Mouse (Mus musculus): Measurements from ENCODE around the gene Gm21954. TPM values are rescaled to one million over a fixed set of nuclear protein-coding genes. Genes with fewer than 3 reads are reported as not detected.

The Gm21954 gene
- polyA plus RNA-seq, 1 experiment from 2014 or later, result not detected

- Histone ChIP-seq H3K4me3 (replicated peaks) (no peak overlapping the region), H3K9me3 (replicated peaks) (no peaks in the 10 kb centered on the region), H3K4me2 (peak overlapping the region; percentile 30), H3K4me1 (peaks cover 19% of the 10 kb centered on the region), H3K9ac (replicated peaks) (no peak overlapping the region), H3K36me3 (0 out of 2 replicates have a peak, but pooled peaks cover 5% of the 10 kb centered on the region), H3K27ac (replicated peaks) (no peak overlapping the region), H3K27me3 (replicated peaks) (no peaks in the 10 kb centered on the region)
- ATAC-seq (ENCODE audit: low FRiP score), result no peak
- 66% methylated on average over 4 of the region's 4 CpGs for WGBS
Observed at GRCm38 (mm10) chr3:55462904-55463668, 8.9 kb downstream of the Gm21954 start.

GRCm38 (mm10) chr3:55461685-55462655, 10.0 kb downstream of the Gm21954 start:
- no peaks in the 10 kb centered on the region for H3K27me3 ChIP-seq (replicated peaks)
- H3K9ac ChIP-seq (replicated peaks), result peak overlapping the region; percentile 42; the same call in 1 of the 2 replicates
- peaks cover 19% of the 10 kb centered on the region for H3K4me1 ChIP-seq
- no peaks in the 10 kb centered on the region for H3K9me3 ChIP-seq (replicated peaks)
- H3K4me2 ChIP-seq, result peak overlapping the region; percentile 59
- 3% methylated on average over 17 of the region's 17 CpGs for whole genome bisulfite sequencing
- H3K27ac ChIP-seq (replicated peaks), result peak overlapping the region; percentile 79
- peak overlapping the region; percentile 33 for H3K4me3 ChIP-seq (replicated peaks)
- peak; percentile 85 for ATAC-seq (ENCODE audit: low FRiP score)
- 0 out of 2 replicates have a peak, but pooled peaks cover 5% of the 10 kb centered on the region for H3K36me3 ChIP-seq

- peak; percentile 29; the same call in 1 of the 2 replicates for ATAC-seq (ENCODE audit: low FRiP score)
- Histone ChIP-seq H3K4me2 (peak overlapping the region; percentile 59), H3K4me1 (peaks cover 18% of the 10 kb centered on the region), H3K9ac (replicated peaks) (no peak overlapping the region), H3K9me3 (replicated peaks) (no peaks in the 10 kb centered on the region), H3K27me3 (replicated peaks) (no peaks in the 10 kb centered on the region), H3K36me3 (0 out of 2 replicates have a peak, but pooled peaks cover 5% of the 10 kb centered on the region), H3K4me3 (replicated peaks) (no peak overlapping the region), H3K27ac (replicated peaks) (0 out of 2 replicates have a peak overlapping the region, but pooled peaks have one; percentile 79)
- 46% methylated on average over 3 of the region's 3 CpGs for WGBS
Observed at GRCm38 (mm10) chr3:55461092-55461491, 10.9 kb downstream of the Gm21954 start.

GRCm38 (mm10) chr3:55452464-55452863, 19.5 kb downstream of the Gm21954 start:
- H3K27ac ChIP-seq (replicated peaks), result no peak overlapping the region
- H3K4me2 ChIP-seq, result no peak overlapping the region
- no peaks in the 10 kb centered on the region for H3K9me3 ChIP-seq (replicated peaks)
- H3K9ac ChIP-seq (replicated peaks), result no peak overlapping the region
- peaks cover 4% of the 10 kb centered on the region for H3K4me1 ChIP-seq
- peaks cover 6% of the 10 kb centered on the region; the same call in 1 of the 2 replicates for H3K36me3 ChIP-seq
- H3K27me3 ChIP-seq (replicated peaks), result no peaks in the 10 kb centered on the region
- WGBS, result 96% methylated on average over 2 of the region's 2 CpGs
- no peak for ATAC-seq (ENCODE audit: low FRiP score)
- no peak overlapping the region for H3K4me3 ChIP-seq (replicated peaks)

GRCm38 (mm10) chr3:55451877-55452276, 20.1 kb downstream of the Gm21954 start:
- Histone ChIP-seq H3K27me3 (replicated peaks) (no peaks in the 10 kb centered on the region), H3K4me3 (replicated peaks) (no peak overlapping the region), H3K9ac (replicated peaks) (no peak overlapping the region), H3K9me3 (replicated peaks) (no peaks in the 10 kb centered on the region), H3K27ac (replicated peaks) (no peak overlapping the region), H3K4me2 (no peak overlapping the region), H3K4me1 (peaks cover 5% of the 10 kb centered on the region), H3K36me3 (peaks cover 6% of the 10 kb centered on the region; the same call in 1 of the 2 replicates)
- no peak for ATAC-seq (ENCODE audit: low FRiP score)
- 89% methylated on average over 3 of the region's 3 CpGs for WGBS

- Histone ChIP-seq H3K36me3 (peaks cover 6% of the 10 kb centered on the region; the same call in 1 of the 2 replicates), H3K4me1 (peaks cover 5% of the 10 kb centered on the region), H3K4me2 (no peak overlapping the region), H3K4me3 (replicated peaks) (no peak overlapping the region), H3K9ac (replicated peaks) (no peak overlapping the region), H3K27me3 (replicated peaks) (no peaks in the 10 kb centered on the region), H3K27ac (replicated peaks) (no peak overlapping the region), H3K9me3 (replicated peaks) (no peaks in the 10 kb centered on the region)
- 95% methylated on average over 14 of the region's 14 CpGs for WGBS
- no peak for ATAC-seq (ENCODE audit: low FRiP score)
Observed at GRCm38 (mm10) chr3:55451035-55451434, 21.0 kb downstream of the Gm21954 start.

- no peak overlapping the region for H3K27ac ChIP-seq (replicated peaks)
Observed at GRCm38 (mm10) chr3:55449148-55449547, 22.9 kb downstream of the Gm21954 start.

GRCm38 (mm10) chr3:55447486-55448460, 24.2 kb downstream of the Gm21954 start:
- Histone ChIP-seq H3K27ac (replicated peaks) (peak overlapping the region; percentile 66), H3K4me2 (no peak overlapping the region), H3K27me3 (replicated peaks) (no peaks in the 10 kb centered on the region), H3K9me3 (replicated peaks) (no peaks in the 10 kb centered on the region), H3K36me3 (peaks cover 10% of the 10 kb centered on the region), H3K9ac (replicated peaks) (no peak overlapping the region), H3K4me3 (replicated peaks) (no peak overlapping the region), H3K4me1 (peaks cover 3% of the 10 kb centered on the region; the same call in 1 of the 2 replicates)
- WGBS, result 72% methylated on average over 5 of the region's 5 CpGs
- ATAC-seq (ENCODE audit: low FRiP score), result peak; percentile 71

More at GRCm38 (mm10) chr3:55449148-55449547, 22.9 kb downstream of the Gm21954 start:
- H3K4me3 ChIP-seq (replicated peaks), result no peak overlapping the region
- no peaks in the 10 kb centered on the region for H3K27me3 ChIP-seq (replicated peaks)
- H3K4me2 ChIP-seq, result no peak overlapping the region
- no peaks in the 10 kb centered on the region for H3K9me3 ChIP-seq (replicated peaks)
- no peak for ATAC-seq (ENCODE audit: low FRiP score)
- peaks cover 8% of the 10 kb centered on the region for H3K36me3 ChIP-seq
- H3K4me1 ChIP-seq, result peaks cover 3% of the 10 kb centered on the region; the same call in 1 of the 2 replicates
- no peak overlapping the region for H3K9ac ChIP-seq (replicated peaks)
- WGBS, result 91% methylated on average over 2 of the region's 2 CpGs

GRCm38 (mm10) chr3:55446681-55447080, 25.3 kb downstream of the Gm21954 start:
- H3K4me2 ChIP-seq, result no peak overlapping the region
- H3K4me1 ChIP-seq, result peaks cover 7% of the 10 kb centered on the region; the same call in 1 of the 2 replicates
- H3K9ac ChIP-seq (replicated peaks), result no peak overlapping the region
- ATAC-seq (ENCODE audit: low FRiP score), result no peak
- H3K9me3 ChIP-seq (replicated peaks), result no peaks in the 10 kb centered on the region
- H3K27ac ChIP-seq (replicated peaks), result no peak overlapping the region
- H3K36me3 ChIP-seq, result peaks cover 10% of the 10 kb centered on the region
- no peak overlapping the region for H3K4me3 ChIP-seq (replicated peaks)
- 88% methylated on average over 7 of the region's 7 CpGs for WGBS
- no peaks in the 10 kb centered on the region for H3K27me3 ChIP-seq (replicated peaks)

GRCm38 (mm10) chr3:55443725-55444124, 28.3 kb downstream of the Gm21954 start:
- no peaks in the 10 kb centered on the region for H3K9me3 ChIP-seq (replicated peaks)
- H3K9ac ChIP-seq (replicated peaks), result no peak overlapping the region
- H3K4me2 ChIP-seq, result no peak overlapping the region
- H3K4me3 ChIP-seq (replicated peaks), result no peak overlapping the region
- peaks cover 21% of the 10 kb centered on the region for H3K4me1 ChIP-seq
- no peaks in the 10 kb centered on the region for H3K27me3 ChIP-seq (replicated peaks)
- WGBS, result 92% methylated on average over 2 of the region's 2 CpGs
- ATAC-seq (ENCODE audit: low FRiP score), result no peak
- H3K36me3 ChIP-seq, result peaks cover 4% of the 10 kb centered on the region; the same call in 1 of the 2 replicates
- H3K27ac ChIP-seq (replicated peaks), result no peak overlapping the region

All from neural tube, embryonic 15.5 days (tissue).